Mouse (Mus musculus) CH12F3 (cell line): ENCODE data around the gene Gm10295.

Experiments
- in situ Hi-C: fragments of 300-500 bp; cut with MboI; formaldehyde crosslinking; loops from 2 replicates; pipeline ENCODE4 v1.14.3; 2020; ENCODE audit warnings: low sequenced_read_pairs

Gene Gm10295

GRCm38 (mm10) chr7:71368543-71369181 lies 17.4 kb upstream of the Gm10295 start:
- in situ Hi-C loops: no loop called here

DNA sequence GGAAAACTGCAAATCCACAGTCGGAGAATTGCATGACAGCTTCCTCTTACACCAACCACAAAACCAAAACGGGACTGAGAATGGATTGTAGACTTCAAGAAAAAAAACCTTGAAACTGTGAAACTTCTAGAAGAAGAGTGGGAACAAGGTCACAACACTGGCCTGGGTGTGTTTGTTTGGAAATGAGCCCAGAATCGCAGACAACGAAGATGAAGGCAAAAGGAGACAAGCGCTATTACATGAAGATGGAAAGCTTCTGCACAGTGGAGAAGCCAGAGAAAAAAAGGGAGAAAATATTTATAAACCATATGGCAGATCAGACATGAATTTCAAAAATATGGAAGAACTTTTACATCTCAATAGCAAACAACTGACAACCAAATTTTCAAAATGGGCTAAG lies 4.3 kb upstream of the Gm10295 start:
- in situ Hi-C loops: no loop called here

DNA sequence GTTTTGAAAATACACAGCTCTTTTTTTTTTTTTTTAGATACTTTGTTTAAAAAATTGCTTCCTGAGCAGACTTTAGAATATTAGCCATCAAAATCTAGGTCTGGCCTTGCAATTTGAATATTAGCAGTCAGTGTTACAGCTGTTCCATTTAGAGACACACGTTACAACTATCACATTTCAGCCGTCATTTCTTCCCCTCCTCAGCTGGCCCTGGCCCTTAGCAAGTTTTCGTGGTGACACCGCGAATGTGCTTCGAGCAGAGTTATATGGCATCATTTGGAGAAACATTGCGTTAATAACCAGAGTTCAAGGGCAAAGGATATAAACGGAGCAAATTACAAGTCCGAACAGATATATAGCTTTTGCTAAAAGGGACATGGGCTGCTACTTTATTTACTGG lies 2.4 kb downstream of the Gm10295 start:
- in situ Hi-C loops: no loop called here

GRCm38 (mm10) chr7:71324919-71325583 lies 26.2 kb downstream of the Gm10295 start:
- in situ Hi-C loops: no loop called here

DNA sequence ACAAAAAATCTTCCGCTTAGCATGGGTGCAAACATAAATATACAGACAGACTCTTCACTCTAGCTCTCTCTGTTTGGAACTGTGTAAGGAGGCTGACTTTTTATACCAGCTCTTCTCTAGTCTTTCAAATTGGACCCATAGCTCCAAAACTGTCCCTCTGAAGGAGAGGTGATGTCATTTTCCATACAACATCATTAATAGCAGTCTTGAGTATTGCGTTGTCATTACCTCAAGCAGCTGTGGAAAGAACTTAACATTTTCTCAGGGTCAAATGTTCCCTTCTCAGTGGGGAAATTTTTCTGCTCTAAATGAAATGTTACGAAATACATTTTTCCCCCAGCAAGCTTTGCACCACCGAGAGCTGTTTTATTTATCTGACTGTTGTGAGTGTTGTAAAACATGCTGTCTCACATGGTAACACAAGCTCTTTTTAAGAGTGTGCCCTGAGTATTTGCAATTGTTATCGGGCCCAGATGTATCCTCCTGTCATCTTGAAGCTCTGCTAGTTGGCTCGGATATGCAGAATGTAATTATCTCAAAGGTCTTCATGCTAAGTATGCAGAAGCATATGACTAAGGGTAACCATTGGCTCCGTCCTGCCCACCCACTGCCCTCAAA lies 38.0 kb downstream of the Gm10295 start:
- in situ Hi-C loops: no loop called here

DNA sequence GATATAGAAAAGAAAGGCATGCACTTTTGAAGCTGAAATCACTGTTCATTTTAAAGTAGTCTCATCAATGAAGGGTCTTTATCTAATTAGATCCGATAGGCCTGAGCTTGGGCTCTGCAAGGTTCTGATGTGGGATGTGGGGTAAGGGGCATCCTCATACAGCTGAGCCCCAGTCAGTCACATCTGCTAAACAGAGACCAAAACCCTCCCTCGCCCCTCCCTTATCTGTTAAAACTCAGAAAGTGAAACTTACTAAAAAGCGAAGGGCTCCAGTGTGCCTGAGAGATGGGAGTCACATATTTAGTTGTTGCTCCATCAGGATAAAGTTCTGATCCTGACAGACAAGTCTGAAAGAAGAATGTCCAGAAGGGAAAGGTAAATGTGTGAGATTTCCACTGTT lies 38.9 kb downstream of the Gm10295 start:
- in situ Hi-C loops: no loop called here

GRCm38 (mm10) chr7:71311411-71311810 lies 39.9 kb downstream of the Gm10295 start:
- in situ Hi-C loops: no loop called here

DNA sequence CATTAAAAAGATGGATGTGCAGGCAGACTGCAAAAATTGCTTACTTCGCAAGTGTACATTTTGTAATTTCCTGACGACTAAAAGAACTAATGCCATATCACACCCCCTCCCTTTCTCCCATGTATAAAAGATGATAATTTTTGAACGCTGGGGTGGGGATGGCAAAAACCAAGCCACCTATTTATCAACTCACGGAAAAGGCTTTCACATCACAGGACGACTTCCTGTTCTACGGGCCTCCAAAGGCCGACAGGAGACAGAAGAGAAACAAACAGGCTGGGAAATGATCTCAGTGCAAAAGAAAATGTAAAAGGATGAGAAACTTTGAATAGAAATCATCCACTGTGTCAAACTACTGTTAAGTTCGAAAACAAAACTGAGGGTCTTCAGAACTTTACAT lies 43.2 kb downstream of the Gm10295 start:
- in situ Hi-C loops: no loop called here

GRCm38 (mm10) chr7:71302714-71303113 lies 48.6 kb downstream of the Gm10295 start:
- in situ Hi-C loops: no loop called here
